Mouse (Mus musculus) midbrain, embryonic 14.5 days (tissue): ENCODE results near the gene Ednrb. TPM values are rescaled to one million over a fixed set of nuclear protein-coding genes. Genes with fewer than 3 reads are reported as not detected.

Experiments
- polyA plus RNA-seq: library from polyadenylated mRNA; unstranded; fragments of >200 nt; fragmentation: Nextera tagmentation; extraction: Ambion mirVana; gene quantifications from 2 replicates; pipeline ENCODE4 v1.2.1, GENCODE M21; 2014

Gene Ednrb
- polyA plus RNA-seq, 1 experiment from 2014 or later, result 125 TPM

Other genes starting within 250 kb of the Ednrb start
- gene Slain1, start 194.2 kb downstream of the Ednrb start, polyA plus RNA-seq, result 30.8 and 33.1 TPM in 2 replicates